Mouse (Mus musculus) layer of hippocampus, adult 9-10 months (tissue): ENCODE data around the gene Smc1b.
A peak's percentile ranks its signal among the peaks of the same experiment; 100 is the strongest.
"Not testable (repeated sequence)": the region's sequence is repeated elsewhere in the genome, so short reads cannot be mapped to it uniquely, and the experiment has no call there.

ENCODE experiments used
- DNase-seq: peaks from one replicate; pipeline ENCODE4 v3.0.0; 2022; ENCODE audit warnings: low spot score

Smc1b gene

DNA sequence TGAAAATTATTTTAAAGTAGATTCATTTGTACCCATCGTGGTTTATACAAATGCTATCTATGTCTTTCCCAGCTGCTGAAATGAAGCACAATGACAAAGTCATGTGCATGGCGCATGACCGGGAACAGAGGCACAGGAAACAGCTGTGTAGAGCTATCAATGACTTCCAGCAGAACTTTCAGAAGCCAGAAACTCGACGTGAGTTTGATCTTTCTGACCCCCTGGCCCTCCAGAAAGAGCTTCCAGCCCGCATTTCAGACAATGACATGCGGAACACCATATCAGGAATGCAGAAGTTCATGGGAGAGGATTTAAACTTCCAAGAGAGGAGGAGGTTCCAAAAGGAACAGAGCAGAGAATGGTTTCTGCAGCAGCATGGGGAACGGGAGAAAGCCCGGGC is 3.4 kb upstream of the Smc1b start:
- DNase-seq: no peak

DNA sequence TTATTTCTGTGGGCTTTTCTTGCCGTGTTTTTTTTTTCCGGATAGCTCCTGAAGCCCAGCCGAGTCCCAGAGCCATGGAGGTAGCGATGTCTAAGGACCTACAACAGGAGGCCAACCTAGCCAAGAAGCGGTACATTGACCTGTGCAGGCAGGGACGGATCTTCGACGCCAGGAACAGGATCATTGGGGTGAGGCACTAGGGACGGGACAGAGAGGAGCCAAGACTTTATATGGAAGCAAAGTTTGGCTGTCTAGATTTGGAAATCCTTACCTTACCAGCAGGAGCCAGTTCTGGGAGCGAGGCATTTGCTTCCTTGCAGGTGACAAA is 393 bp upstream of the Smc1b start:
- DNase-seq: no peak

DNA sequence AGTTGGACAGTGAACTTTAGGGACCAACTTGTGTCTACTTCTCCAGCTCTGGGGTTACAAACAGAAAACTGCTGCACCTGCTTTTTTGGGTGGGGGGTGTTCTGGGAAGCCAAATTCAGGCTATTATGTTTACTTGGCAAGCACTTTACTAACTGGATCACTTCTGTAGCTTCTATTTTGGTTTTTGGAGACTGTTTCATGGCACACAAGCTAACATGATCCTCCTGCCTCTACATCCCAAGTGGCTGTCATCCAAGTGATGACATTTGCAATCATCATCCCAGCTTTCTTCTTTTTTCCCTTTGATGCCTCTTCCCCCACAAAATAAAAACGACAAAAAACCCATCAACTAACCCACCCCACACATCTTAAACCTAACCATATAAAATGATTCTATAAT is 46.1 kb downstream of the Smc1b start:
- DNase-seq: peak; percentile 4

DNA sequence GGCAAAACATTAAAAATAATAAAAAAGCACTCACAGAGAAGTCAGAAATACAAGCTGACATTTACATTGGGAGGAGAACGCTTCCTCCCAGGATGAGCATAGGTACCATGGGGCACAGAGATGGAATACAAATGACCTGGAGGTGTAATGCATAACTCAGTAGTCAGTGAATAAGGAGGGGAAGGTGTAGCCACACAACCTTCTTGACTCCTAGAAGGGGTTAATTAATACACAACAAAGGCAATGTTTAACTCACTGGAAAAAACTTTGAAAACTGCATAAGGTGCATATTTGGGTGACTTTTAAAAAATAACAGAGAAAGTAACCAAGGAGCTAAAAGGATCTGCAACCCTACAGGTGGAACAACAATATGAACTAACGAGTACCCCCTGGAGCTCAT is 59.1 kb downstream of the Smc1b start:
- no peak for DNase-seq

DNA sequence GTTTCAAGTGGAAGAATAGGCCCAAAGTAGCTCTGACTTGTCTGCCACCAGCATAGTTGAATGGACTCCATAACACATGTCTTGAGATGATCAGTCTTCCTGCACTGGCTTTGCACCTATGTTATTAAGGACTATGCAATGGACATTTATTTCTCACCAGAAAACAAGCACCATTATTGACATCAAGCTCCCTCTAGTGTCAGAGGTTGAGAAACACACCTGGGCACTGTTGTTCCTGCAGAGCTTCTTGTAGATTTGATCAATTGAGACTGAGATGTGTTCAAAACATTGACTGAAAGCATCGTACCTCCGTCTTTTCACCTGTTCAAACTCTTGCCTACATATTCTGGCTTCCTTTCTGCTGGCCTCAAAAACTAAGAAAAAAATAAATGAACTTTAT is 61.2 kb downstream of the Smc1b start:
- peak; percentile 67 for DNase-seq

DNA sequence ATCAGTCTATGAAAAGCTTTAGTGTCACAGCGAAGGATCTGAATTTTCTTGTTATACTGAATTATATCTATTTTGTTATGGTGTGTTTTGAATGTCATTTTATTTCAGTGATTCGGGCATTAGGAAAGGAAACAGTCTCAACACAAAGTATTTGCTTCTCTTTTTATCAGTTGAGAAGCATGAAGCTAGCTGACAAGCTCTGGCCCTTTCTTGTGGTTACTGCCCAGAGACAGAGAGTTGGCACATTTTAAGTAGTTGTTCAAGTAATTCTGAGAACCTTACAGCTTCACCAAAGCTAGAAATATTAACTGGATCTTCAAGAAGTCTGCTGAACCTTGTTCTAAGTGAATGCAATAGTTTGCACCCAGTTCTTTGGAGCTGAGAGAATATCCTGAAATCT is 68.3 kb downstream of the Smc1b start:
- no peak for DNase-seq

DNA sequence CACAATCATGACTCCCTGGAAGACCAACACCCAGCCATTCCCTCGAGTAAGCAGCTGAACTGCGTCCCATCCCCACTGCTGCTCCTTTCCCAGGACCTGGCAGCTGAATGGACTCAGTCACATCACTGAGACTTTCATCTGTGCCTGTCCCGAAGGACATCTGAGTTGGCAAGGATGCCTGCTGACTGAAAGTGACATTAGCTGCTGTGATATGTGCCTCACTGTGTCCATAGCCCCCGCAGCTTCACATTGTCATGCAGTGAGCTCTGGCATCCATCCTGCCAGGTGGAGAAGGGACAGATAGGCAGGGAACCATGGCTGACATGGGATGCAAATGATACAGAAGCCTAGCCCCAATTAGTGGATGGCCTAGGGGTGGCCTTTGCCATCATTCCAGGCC is 76.6 kb downstream of the Smc1b start:
- DNase-seq: no peak

DNA sequence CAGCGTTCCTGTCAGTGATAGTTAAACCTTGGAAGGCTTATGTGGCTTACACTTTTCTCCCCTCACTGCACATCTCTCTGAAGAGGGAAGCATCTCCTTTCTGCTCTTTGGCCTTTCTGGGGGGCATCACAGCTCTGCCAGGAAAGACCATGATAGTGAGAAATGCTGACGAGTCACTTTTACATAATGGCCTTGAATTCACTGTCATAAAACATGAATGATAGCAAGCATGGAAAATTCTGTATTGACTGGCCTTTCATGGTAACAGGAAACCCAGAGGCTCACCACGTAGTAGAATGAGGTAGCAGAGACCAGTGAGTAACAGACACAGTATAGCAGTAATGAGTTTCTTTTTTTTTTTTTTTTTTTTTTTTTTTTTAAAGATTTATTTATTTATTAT is 77.7 kb downstream of the Smc1b start:
- no peak for DNase-seq

DNA sequence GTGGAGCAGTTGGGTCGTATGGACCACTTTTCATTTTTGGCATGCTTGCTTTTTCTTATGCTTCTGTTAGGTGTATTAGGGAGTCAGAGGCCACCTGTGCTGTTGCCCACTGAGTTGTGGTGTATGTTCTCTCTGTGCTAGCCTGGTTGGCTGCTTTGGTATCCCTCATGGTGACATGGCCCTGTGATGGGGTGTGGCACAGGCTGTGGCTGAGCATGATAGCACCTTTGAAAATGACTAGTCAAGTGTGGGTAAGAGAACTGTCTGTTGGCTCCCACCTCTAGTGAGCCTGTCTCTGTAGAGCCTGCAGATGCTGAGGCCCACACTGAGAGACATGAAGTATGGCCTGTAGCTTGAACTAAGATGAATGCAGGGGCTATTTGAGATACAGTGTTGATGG is 82.0 kb downstream of the Smc1b start:
- DNase-seq: no peak

DNA sequence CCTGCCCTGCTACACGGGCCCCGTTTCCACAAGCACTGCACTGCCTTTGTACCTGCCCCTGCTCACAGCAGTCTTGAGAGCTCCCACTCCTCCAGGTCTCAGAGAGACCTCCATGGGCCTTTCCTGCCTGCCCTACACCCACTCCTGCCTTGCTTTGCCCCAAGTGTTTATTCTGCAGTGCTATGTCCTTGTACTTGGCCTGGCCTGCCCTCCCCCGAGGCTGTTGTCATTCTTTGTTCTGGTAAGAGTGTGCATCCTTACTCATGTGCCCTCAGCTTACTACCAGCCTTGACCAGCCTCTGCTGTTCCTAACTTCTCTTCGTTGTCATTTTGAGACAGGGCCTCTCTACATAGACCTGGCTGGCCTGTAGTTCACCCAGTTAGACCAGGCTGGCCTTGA is 83.9 kb downstream of the Smc1b start:
- DNase-seq: no peak

DNA sequence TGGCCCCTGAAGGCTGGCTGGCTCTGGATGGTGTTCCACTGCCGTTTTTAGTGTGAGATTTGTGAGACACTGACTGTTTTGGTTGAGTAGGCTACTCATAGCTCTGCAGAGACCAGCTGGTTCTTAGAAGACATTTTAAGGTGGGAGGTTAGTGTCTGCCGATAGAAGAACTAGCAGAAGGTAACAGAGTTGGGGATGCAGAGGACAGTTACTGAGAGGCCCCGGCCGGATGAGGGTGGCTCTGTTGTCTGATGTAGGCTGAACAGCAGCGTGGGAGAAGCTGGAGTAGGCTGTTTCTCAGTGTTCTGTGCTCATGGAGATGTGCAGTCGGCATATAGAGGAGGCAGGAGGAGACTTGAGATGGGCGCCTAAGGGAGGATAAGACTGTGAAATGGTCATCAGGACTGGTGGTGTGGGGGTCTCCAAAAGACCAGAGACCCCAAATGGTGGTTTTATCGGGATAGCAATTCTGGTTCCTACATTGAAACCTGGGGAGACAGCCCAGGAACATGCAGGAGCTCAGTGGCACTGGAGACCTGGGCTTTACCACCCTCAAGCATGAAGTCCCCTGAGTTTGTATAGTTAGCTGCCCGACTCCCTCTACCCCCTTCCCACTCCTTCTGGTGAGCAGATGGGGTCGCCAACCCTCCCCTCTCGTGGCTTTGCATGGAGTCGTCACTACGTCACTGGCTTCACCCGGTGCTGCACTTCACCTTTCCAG is 85.4 kb downstream of the Smc1b start:
- DNase-seq: no peak

DNA sequence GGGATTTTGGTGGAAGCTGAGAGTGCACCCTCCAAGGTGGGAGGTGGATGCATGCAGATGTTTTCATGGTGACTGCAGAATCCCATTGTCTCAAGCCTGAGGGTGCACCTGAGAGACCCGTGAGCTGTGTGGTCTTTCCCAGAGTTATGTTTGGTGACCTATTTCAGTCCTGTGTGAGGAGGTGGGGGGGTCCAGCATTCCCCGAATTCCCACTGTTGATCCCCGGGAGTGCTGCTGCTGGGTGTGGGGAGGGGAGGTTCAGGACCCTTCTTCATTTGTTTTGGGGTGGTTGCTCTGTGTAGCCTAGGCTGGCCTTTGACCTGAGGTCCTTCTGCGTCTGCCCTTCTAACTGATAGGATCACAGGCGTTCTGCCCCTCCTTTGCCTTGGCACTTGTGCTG is 88.0 kb downstream of the Smc1b start:
- no peak for DNase-seq

DNA sequence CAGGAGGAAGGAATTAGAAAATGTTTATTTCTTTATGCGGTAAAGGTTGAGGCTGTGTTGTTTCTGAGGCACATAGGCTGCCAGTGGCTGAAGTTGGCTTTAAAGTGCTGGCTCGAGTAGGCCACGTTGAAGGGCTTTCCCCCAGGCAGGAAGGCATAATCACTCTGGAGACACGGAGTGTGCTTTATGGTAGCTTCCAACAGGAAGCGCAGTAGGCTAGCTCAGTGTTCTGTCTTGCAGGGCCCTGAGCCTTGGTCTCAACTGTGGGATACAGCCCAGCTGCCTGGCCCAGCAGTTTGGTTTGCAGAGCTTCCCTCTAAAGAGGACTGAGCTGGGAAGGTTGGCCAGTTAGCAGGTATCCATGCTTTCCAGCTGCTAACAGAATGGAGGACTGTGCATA is 88.6 kb downstream of the Smc1b start:
- no peak for DNase-seq

DNA sequence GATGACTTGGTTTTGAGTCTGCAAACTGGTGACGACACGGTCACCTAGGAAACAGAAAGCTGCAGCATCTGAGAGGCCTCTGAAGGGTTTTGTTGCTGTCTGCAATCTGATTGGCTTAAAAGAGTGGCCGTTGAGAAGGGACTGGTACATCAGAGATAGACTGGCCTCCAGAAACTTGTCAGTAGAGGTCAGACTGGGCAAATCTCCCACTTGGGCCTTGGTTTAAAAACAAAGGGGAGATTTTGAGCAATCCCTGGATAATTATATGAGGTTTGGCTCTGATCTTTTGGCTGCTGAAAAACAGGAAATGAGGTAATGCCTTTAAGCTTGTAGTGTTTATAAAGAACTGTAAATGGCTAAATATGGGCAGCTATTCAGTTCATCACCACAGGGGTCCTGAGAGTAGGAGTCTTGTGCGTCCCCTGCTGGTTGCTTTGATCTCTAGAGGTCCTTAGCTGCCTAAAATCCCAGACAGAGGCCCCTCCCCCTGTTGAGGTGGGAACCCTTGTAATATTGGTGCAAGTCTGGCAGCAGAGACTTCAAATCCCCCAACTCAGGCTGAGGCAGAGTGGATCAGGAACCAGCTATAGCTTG is 89.3 kb downstream of the Smc1b start:
- DNase-seq: peak; percentile 69

DNA sequence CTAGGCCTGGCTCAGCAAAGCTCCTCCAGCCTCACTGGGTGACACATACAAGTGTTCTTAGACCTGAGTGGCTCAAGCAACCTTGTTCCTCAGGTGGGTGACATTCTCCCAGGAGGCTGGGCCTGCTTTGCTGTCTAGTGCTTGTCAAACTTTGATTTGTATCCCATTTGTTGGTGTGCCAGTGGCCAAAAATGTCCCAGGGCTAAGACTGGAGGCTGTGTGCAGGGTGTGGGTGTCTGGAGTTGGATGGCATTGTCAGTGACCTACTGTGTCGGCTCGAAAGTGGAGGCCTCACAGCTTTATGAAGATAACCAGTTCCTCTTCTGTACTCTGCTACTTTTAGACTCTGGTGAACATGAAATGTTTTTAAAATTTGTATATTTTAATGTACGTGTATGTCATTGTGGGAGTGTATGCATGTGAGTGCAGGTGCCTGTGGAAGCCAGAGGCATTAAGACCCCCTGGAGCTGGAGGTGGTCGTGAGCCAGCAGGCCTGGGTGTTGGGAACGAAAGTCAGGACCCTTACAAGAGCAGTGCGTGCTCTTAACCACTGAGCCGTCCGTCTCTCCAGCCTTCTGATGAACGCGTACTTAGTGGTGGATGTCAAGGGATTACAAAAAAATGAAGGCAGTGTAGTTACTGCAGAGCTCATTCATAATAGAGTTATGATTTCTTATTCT is 90.1 kb downstream of the Smc1b start:
- no peak for DNase-seq

DNA sequence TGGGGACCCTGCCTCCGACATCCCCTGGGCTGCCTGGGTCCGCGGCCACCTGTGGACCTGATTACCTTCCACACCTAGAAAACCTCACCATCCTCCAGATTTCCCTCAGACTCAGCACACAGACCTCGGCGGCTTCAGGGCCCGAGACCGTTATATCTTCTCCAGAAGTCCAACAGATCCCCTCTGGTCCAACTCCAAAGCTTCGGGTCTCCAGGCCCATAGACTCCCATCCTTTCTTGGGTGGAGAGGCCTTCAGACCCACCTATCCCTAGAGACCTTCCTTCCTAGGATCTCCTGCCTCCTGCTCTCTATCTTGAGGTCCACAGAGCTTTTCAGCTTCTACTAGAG is 94.4 kb downstream of the Smc1b start:
- no peak for DNase-seq

DNA sequence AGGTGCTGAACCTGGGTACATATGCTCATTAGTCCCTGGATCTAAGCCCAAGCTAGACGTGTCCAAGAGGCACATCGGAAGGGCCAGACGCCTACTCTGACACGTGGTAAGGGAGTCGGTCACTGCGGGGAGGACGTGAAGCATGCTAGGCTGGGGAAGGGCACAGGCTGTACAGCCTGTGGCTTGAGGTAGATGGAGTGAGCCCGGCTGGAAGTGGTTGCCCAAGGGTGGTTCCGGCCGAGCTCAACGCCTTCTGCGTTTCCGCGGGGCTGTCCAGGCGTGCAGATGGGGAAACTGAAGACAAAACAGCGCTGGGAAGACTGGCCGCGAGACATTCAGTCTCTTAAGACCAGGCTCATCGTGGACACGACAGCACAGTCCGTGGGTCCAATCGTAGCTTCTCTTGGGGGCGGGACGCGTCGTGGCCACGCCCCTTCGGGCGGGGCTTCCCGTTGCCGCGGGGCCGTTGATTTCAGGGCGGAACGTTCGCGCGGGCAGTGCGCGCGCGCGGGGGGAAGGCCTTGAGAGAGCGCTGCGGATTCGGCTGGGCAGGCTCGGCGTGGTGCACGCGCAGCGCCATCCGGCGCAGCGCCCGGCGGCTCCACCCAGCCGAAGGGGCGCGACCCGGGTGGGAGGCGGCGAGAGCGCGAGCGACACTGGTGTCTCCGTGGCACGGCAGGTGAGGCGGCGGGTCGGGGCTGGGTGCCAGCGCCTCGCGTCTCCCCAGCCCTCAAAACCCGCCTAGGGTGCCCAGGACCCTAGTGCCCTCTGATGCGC is 95.0 kb downstream of the Smc1b start:
- DNase-seq: peak; percentile 86

DNA sequence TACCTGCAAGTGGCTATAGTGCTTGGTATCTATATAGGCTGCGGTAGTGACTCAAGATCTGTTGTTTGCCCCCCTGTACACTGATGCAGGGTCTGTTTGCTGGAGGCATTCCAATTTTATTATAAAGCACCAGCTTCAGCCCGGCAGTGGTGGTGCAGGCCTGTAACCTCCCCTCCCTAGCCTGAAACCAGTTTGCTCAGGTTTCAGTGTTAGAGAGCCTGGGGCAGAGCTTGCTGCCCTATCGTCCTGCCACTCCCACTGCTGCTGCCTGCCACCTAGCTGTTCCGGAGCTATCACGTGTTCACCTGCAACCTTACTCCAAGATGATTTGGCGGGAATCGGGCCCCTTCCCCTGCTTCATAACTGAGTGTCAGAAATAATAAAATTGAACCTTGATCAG is 97.8 kb downstream of the Smc1b start:
- DNase-seq: not testable (repeated sequence)

DNA sequence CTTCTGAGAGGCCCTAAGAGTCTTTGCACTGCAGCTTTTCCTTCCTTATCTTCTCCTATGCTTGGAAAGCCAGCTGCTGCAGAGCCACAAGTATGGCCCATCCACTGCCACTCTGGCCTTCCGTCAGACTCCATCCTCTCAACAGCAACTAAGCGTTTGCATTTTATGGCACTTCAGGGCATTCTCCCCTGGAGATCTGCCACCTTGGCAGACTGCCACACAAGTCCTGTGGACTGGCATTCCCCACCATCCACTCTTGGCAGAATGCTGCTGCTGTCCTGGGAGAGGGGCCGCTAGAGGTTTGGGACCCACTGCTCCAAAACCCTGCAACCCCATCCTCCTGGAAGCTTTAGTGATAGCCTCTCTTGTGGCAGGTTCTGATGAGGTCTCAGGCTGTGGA is 99.9 kb downstream of the Smc1b start:
- no peak for DNase-seq

DNA sequence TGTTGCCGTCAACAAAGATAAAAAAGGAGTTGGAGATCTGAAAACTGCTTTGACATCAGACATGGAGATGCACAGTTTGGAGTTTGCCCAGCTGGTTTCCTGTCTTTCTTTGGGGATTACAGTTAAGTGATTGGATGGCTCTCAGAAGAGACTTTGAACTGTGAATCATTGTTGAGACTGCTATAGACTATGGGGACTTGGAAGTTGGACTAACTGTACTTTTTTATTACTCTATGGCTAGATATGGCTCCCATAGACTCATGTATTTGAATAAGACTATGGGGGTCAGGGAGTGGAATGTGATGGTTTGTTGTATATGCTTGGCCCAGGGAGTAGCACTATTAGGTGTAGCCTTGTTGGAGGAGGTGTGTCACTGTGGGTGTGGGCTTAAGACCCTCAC is 101.1 kb downstream of the Smc1b start:
- not testable (repeated sequence) for DNase-seq

DNA sequence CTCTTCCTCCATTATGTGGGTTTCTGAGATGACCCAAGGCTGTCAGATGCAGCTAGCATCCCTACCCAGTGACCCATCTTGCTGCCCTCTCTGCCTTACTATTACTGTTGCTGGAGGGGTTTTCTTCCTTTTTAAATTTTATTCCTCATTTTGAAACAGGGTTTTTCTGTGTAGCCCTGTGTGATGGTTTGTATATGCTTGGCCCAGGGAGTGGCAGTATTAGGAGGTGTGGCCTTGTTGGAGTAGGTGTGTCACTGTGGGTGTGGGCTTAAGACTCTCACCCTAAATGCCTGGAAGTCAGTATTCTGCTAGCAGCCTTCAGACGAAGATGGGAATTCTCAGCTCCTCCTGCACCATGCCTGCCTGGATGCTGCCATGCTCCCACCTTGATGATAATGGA is 103.1 kb downstream of the Smc1b start, which contains the start of gene Fam118a:
Fam118a (plus strand) TSS at position 301 of the 400 bp plus-strand sequence.
- not testable (repeated sequence) for DNase-seq

DNA sequence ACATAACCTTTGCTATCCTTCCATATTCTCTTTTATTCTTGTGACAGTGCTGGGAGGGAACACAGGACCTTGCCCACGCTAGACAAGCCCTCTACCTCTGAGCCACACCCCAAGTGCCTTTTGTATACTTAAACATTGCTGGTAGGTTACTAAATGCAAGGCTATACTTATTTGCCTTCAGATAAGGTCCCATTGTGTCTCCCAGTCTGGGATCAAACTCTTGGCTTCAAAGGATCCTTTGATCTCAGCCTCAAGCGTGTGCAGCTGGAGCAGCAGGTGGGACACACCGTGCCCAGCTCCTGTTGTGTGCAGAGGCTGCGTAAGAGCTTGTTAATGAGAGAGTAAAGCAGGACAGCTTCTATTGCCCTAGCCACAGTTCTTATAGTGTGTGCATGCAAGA is 104.0 kb downstream of the Smc1b start:
- DNase-seq: no peak

DNA sequence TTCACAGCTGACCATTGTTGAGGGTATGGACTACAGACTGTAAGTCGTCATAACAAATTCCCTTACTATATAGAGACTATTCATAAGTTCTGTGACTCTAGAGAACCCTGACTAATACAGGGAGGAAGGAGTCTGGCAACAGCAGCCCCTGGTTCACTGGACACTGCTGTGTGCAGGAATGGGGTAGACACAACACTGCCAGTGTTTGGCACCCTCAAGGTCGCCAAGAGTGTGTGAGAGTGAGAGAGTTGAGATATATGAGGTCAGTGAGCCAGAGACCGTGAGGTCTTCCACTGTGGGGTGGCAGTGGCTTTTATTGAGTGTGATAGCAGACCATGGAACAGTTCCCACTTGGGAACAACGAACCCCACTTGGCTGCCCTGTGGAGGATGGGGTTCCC is 105.6 kb downstream of the Smc1b start:
- no peak for DNase-seq
